In the genomic region with DNA sequence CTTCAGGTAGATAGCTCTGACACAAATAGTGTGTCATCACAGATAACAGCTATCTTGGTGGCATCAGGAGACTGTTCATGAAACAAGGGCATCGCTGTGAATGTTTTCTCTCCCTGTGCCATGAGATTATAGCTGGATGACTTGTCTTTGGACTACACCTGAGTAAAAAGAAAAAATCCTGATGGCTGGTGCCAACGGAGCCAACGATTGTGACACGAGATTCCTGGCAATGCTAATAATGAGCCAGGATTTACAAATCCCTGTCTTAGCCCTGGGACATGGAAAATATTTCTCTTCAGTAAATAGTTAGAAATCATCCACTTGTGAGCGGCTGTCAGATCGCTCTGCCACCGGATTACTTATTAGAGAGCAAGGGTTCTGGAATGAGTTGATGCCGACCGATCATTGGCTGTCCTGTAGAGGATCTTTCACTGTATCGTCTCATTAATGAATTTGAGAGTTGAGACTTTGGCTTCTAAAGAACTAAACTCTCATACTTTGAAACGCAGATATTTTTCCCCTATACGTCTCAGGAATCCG, we compare ENCODE assay signal across 17 mouse cellular contexts.
DNase-seq lines count a peak whose midpoint lies in the region.
"Had no signal": no experiment of that assay in that cellular context is flagged by ENCODE, and none has a peak within 500 bp of the region (broad histone marks: within the 10 kb centered on the region; RNA-seq: fewer than 3 reads in every experiment).

No protein-coding gene starts in this region.

- intact Hi-C loops in heart, postnatal 10 days (cut with DNase I), result no loop called here

- DNase-seq in cerebellum, adult 9-10 months, result peak; percentile 50
- DNase-seq in cerebellum, adult 11-12 months, result no peak
- DNase-seq in kidney, adult 9 months, result peak; percentile 78
- no peak for DNase-seq in kidney, postnatal 4 days
- DNase-seq in brain, adult 2 months (ENCODE audit: low read depth, low spot score), result peak; percentile 61
- DNase-seq in kidney, postnatal 36 days, result peak; percentile 30 to 55
- no peak for DNase-seq in heart, postnatal 10 days
- DNase-seq: adrenal gland, postnatal 14 days; forebrain, postnatal 0 days; heart, postnatal 14 days; layer of hippocampus, postnatal 36 days; left cerebral cortex, postnatal 4 days; liver, embryonic 13.5 days; lung, adult 2 months; lung, postnatal 10 days; spleen, adult 18-20 months; thymus, postnatal 14 days had no signal

Comparison
In these comparisons a context has a peak if more than half of its experiments do, and no peak if none do; other contexts are left out.
1. DNase-seq: peak in cerebellum, adult 9-10 months (single experiment), kidney, adult 9 months (single experiment), brain, adult 2 months (single experiment) and kidney, postnatal 36 days (2 of 2); none in cerebellum, adult 11-12 months (single experiment), kidney, postnatal 4 days (0 of 2) and heart, postnatal 10 days (0 of 2).